Mouse (Mus musculus) lung, adult 2 months (tissue): ENCODE data around the gene Neurog2.
A peak's percentile ranks its signal among the peaks of the same experiment; 100 is the strongest.

Experiments used
- CTCF ChIP-seq: fragments of 200-500 bp; IDR thresholded peaks from 2 replicates; pipeline ENCODE4 v1.5.1; 2011; ENCODE audit warnings: mild to moderate bottlenecking, low read length, control low read depth; ENCODE audit not compliant: insufficient read depth
- POLR2A ChIP-seq: fragments of 200-500 bp; IDR thresholded peaks from 2 replicates; pipeline ENCODE4 v1.6.1; 2011; ENCODE audit warnings: low read depth, mild to moderate bottlenecking, control low read depth, low read length, borderline replicate concordance; ENCODE audit errors: extremely low read depth

DNA sequence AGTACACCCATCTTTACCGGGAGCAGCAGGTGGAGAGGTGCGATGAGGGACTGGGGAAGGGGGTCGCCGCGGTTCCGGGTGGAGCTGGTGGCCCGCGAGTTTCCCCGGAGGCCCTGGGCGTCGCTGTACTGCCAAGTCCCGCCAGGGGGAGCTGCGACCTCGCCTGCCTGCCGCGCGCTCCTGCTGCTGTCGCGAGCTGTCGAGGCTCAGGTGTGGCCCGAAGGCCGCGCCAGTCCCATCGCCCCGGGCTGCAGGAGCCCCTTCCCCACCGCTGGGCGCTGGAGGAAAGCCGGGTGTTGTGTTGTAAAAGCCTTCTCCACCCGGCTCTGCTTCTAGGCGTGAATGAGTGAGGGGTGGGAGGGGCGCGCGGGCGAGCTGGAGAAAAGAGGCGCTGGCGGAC, 7.6 kb upstream of the Neurog2 start:
- TF ChIP-seq CTCF (peak; percentile 55), POLR2A (no peak)
